In genomic region chr11:60418473-60418803, GRCm38 (mm10) we compare ENCODE assay signal across 7 mouse cellular contexts. TPM values are rescaled to one million over a fixed set of nuclear protein-coding genes. Genes with fewer than 3 reads are reported as not detected.
DNase-seq lines count a peak whose midpoint lies in the region; TF ChIP-seq lines count a peak whose summit lies in the region.

No protein-coding gene starts in this region.

- DNase-seq in 3T3-L1 (ENCODE audit: low read depth, low spot score) = peak; percentile 42
- DNase-seq in CD4-positive helper T cell, adult 2 months (ENCODE audit: low read depth, low spot score) = peak; percentile 50
- peak; percentile 14 for DNase-seq in kidney, adult 18-20 months
- peak; percentile 0 for DNase-seq in lung, postnatal 36 days
- DNase-seq in thymus, adult 2 months = peak; percentile 19
- no peak for DNase-seq in left cerebral cortex, postnatal 25 days (ENCODE audit: low spot score in 2 of 2)

- H3K9me3 ChIP-seq in erythroblast, embryonic 14.5 days (ENCODE audit: control insufficient read depth, low read length) = no peaks in the 10 kb centered on the region

- peak overlapping the region; percentile 97 for H3K4me3 ChIP-seq in erythroblast, embryonic 14.5 days (replicated peaks)
- peak overlapping the region; percentile 88 for H3K4me3 ChIP-seq in thymus, adult 2 months (ENCODE audit: control insufficient read depth, insufficient read depth, low read length)

- no peak for TF ChIP-seq POLR2A in thymus, adult 2 months (IDR thresholded peaks at IDR 0.05; ENCODE audit: control insufficient read depth, extremely low read depth, insufficient read depth, low read length, poor library complexity)

- no peaks in the 10 kb centered on the region for H3K27me3 ChIP-seq in erythroblast, embryonic 14.5 days (ENCODE audit: control insufficient read depth)
- no peaks in the 10 kb centered on the region for H3K27me3 ChIP-seq in thymus, adult 2 months (ENCODE audit: control insufficient read depth, insufficient read depth, low read length)

- no peak for TF ChIP-seq CTCF in thymus, adult 2 months (IDR thresholded peaks at IDR 0.05; ENCODE audit: borderline replicate concordance, control insufficient read depth, extremely low read depth, insufficient read depth, low read length, poor library complexity)

- intact Hi-C loops in left cerebral cortex, postnatal 25 days (cut with DNase I) = loop anchor here (5.0 kb wide), 1 partner anchor 311 kb away; the partner anchor contains the start of gene Rai1

- peaks cover 55% of the 10 kb centered on the region for H3K4me1 ChIP-seq in erythroblast, embryonic 14.5 days (ENCODE audit: control insufficient read depth)
- H3K4me1 ChIP-seq in thymus, adult 2 months (replicated peaks; ENCODE audit: control insufficient read depth, insufficient read depth, low read length) = peaks cover 16% of the 10 kb centered on the region

- WGBS in thymus, adult 2 months = 8% methylated on average over 6 of the region's 6 CpGs

- H3K27ac ChIP-seq in thymus, adult 2 months (ENCODE audit: control insufficient read depth, insufficient read depth, low read length) = no peak overlapping the region

- peaks cover 23% of the 10 kb centered on the region for H3K36me3 ChIP-seq in erythroblast, embryonic 14.5 days (ENCODE audit: control insufficient read depth)
- no peaks in the 10 kb centered on the region for H3K36me3 ChIP-seq in thymus, adult 2 months (ENCODE audit: control insufficient read depth, insufficient read depth, low read length)

RNA-seq across cellular contexts. Expression of gene Atpaf2, which starts 0.2 kb away (rescaled TPM):
- 6.1 and 6.9 TPM in 2 replicates for polyA plus RNA-seq in erythroblast, embryonic 14.5 days (2012)
- 42.9 and 46.9 TPM in 2 replicates for polyA plus RNA-seq in thymus, adult 2 months (2012; rRNA removed)
- total RNA-seq in left cerebral cortex, postnatal 25 days (2021) = 10 to 100 TPM; 25.0 to 31.8 TPM

RNA-seq across cellular contexts. Expression of gene Gid4, which starts 1.5 kb away (rescaled TPM):
- polyA plus RNA-seq in erythroblast, embryonic 14.5 days (2012) = 1.2 and 2.1 TPM in 2 replicates
- 20.3 and 24.4 TPM in 2 replicates for polyA plus RNA-seq in thymus, adult 2 months (2012; rRNA removed)
- total RNA-seq in left cerebral cortex, postnatal 25 days (2021) = 10 to 100 TPM; 51.6 to 53.7 TPM

RNA-seq across cellular contexts. Expression of gene Drg2, which starts 36.0 kb away (rescaled TPM):
- polyA plus RNA-seq in erythroblast, embryonic 14.5 days (2012) = 2.5 and 4.5 TPM in 2 replicates
- 59.9 and 60.7 TPM in 2 replicates for polyA plus RNA-seq in thymus, adult 2 months (2012; rRNA removed)
- 10 to 100 TPM; 70.8 to 76.6 TPM for total RNA-seq in left cerebral cortex, postnatal 25 days (2021)

RNA-seq across cellular contexts. Expression of gene Myo15, which starts 50.7 kb away (rescaled TPM):
- polyA plus RNA-seq in erythroblast, embryonic 14.5 days (2012) = 0.28 and 0.52 TPM in 2 replicates
- 0.17 and 0.20 TPM in 2 replicates for polyA plus RNA-seq in thymus, adult 2 months (2012; rRNA removed)
- total RNA-seq in left cerebral cortex, postnatal 25 days (2021) = under 1 TPM; 0.07 to 0.09 TPM

Comparison
In these comparisons a context has a peak if more than half of its experiments do, and no peak if none do; other contexts are left out.
1. DNase-seq: peak in 3T3-L1 (single experiment), CD4-positive helper T cell, adult 2 months (single experiment), kidney, adult 18-20 months (single experiment), lung, postnatal 36 days (single experiment) and thymus, adult 2 months (single experiment); none in left cerebral cortex, postnatal 25 days (0 of 2).
2. RNA of gene Drg2, which starts 36.0 kb away (polyA plus RNA-seq): 59.9 to 60.7 TPM in thymus, adult 2 months; 2.5 to 4.5 TPM in erythroblast, embryonic 14.5 days; every median in the first group is over 10 times any median in the second.